In the genomic region with DNA sequence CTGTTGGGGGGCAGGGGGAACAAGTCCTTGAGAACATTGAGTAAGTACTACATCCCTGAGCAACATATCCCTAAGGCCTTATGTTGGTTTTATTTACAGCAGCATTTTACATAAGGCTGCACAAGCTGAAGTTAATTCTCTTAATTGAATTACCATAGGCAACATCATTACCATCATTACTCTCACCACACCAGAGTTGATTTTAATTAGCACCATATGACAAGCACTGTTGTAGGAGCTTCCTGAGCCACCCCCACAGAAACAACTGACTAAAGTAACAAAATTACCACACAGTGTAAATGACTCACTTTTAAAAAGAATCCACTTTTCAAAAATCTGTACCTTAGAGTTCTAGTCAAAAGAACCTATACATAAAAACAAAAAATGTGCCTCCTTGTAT, we compare ENCODE assay signal across 19 mouse cellular contexts.
A peak's percentile ranks its signal among the peaks of the same experiment; 100 is the strongest.
DNase-seq lines count a peak whose midpoint lies in the region; ATAC-seq lines count a peak whose summit lies in the region.
"Had no signal": no experiment of that assay in that cellular context is flagged by ENCODE, and none has a peak within 500 bp of the region (broad histone marks: within the 10 kb centered on the region; RNA-seq: fewer than 3 reads in every experiment).

No protein-coding gene starts in this region.

- H3K27me3 ChIP-seq in hindbrain, embryonic 14.5 days (ENCODE audit: control insufficient read depth, insufficient read depth, low read length), result no peaks in the 10 kb centered on the region
- no peaks in the 10 kb centered on the region for H3K27me3 ChIP-seq in hindbrain, embryonic 13.5 days
- H3K27me3 ChIP-seq in neural tube, embryonic 14.5 days (ENCODE audit: control insufficient read depth, insufficient read depth, low read length), result no peaks in the 10 kb centered on the region
- no peaks in the 10 kb centered on the region for H3K27me3 ChIP-seq in neural tube, embryonic 15.5 days (replicated peaks)
- H3K27me3 ChIP-seq in forebrain, embryonic 13.5 days, result no peaks in the 10 kb centered on the region
- H3K27me3 ChIP-seq: embryonic facial prominence, embryonic 12.5 days had no signal

- no peak overlapping the region for H3K9ac ChIP-seq in hindbrain, embryonic 14.5 days
- H3K9ac ChIP-seq in hindbrain, embryonic 13.5 days, result no peak overlapping the region
- H3K9ac ChIP-seq in neural tube, embryonic 14.5 days (replicated peaks; ENCODE audit: low read depth, low read length), result no peak overlapping the region
- no peak overlapping the region for H3K9ac ChIP-seq in neural tube, embryonic 15.5 days (replicated peaks)
- no peak overlapping the region for H3K9ac ChIP-seq in forebrain, embryonic 13.5 days
- H3K9ac ChIP-seq: embryonic facial prominence, embryonic 12.5 days had no signal

- H3K4me3 ChIP-seq in hindbrain, embryonic 14.5 days (replicated peaks; ENCODE audit: low read length), result no peak overlapping the region
- no peak overlapping the region for H3K4me3 ChIP-seq in hindbrain, embryonic 13.5 days
- H3K4me3 ChIP-seq in neural tube, embryonic 14.5 days (ENCODE audit: low read depth, low read length), result no peak overlapping the region
- H3K4me3 ChIP-seq in neural tube, embryonic 15.5 days (replicated peaks), result no peak overlapping the region
- H3K4me3 ChIP-seq in forebrain, embryonic 13.5 days, result no peak overlapping the region
- H3K4me3 ChIP-seq: embryonic facial prominence, embryonic 10.5 days; embryonic facial prominence, embryonic 12.5 days had no signal

- no peaks in the 10 kb centered on the region for H3K4me1 ChIP-seq in hindbrain, embryonic 14.5 days (replicated peaks; ENCODE audit: control insufficient read depth, insufficient read depth, low read length)
- no peaks in the 10 kb centered on the region for H3K4me1 ChIP-seq in hindbrain, embryonic 13.5 days (replicated peaks)
- no peaks in the 10 kb centered on the region for H3K4me1 ChIP-seq in neural tube, embryonic 14.5 days (ENCODE audit: control insufficient read depth, insufficient read depth, low read length)
- no peaks in the 10 kb centered on the region for H3K4me1 ChIP-seq in neural tube, embryonic 15.5 days
- H3K4me1 ChIP-seq in forebrain, embryonic 13.5 days, result no peaks in the 10 kb centered on the region
- H3K4me1 ChIP-seq: embryonic facial prominence, embryonic 10.5 days; embryonic facial prominence, embryonic 12.5 days had no signal

- no peak overlapping the region for H3K27ac ChIP-seq in hindbrain, embryonic 14.5 days
- H3K27ac ChIP-seq in hindbrain, embryonic 13.5 days, result no peak overlapping the region
- H3K27ac ChIP-seq in neural tube, embryonic 14.5 days (ENCODE audit: low read depth, low read length), result no peak overlapping the region
- H3K27ac ChIP-seq in neural tube, embryonic 15.5 days (replicated peaks), result no peak overlapping the region
- no peak overlapping the region for H3K27ac ChIP-seq in forebrain, embryonic 13.5 days
- H3K27ac ChIP-seq: embryonic facial prominence, embryonic 10.5 days; embryonic facial prominence, embryonic 12.5 days had no signal

- H3K4me2 ChIP-seq in hindbrain, embryonic 14.5 days (replicated peaks), result no peak overlapping the region
- no peak overlapping the region for H3K4me2 ChIP-seq in hindbrain, embryonic 13.5 days
- H3K4me2 ChIP-seq in neural tube, embryonic 14.5 days (ENCODE audit: low read depth, low read length), result no peak overlapping the region
- H3K4me2 ChIP-seq in neural tube, embryonic 15.5 days, result no peak overlapping the region
- no peak overlapping the region for H3K4me2 ChIP-seq in forebrain, embryonic 13.5 days
- H3K4me2 ChIP-seq: embryonic facial prominence, embryonic 12.5 days had no signal

- peak; percentile 37; the same call in 1 of the 2 replicates for ATAC-seq in hindbrain, embryonic 14.5 days (ENCODE audit: low FRiP score)
- no peak for ATAC-seq in hindbrain, embryonic 13.5 days (ENCODE audit: low FRiP score)
- ATAC-seq in neural tube, embryonic 14.5 days (ENCODE audit: low read depth), result peak; percentile 69
- peak; percentile 28; the same call in 1 of the 2 replicates for ATAC-seq in neural tube, embryonic 15.5 days (ENCODE audit: low FRiP score)
- ATAC-seq in forebrain, embryonic 13.5 days, result no peak
- ATAC-seq: forebrain, embryonic 14.5 days; forebrain, embryonic 16.5 days had no signal

- no peak for DNase-seq in hindbrain, embryonic 14.5 days (ENCODE audit: low spot score)
- no peak for DNase-seq in neural tube, embryonic 10.5 days (ENCODE audit: extremely low spot score, low spot score)
- DNase-seq in right cerebral cortex, postnatal 14 days, result no peak
- DNase-seq: adrenal gland, adult 2 months; adrenal gland, postnatal 10 days; adrenal gland, postnatal 25 days; cerebellum, adult 11-12 months; cerebellum, adult 2 months; cerebellum, adult 9-10 months; cerebellum, postnatal 10 days; cerebellum, postnatal 25 days had no signal

- no peaks in the 10 kb centered on the region for H3K9me3 ChIP-seq in hindbrain, embryonic 14.5 days (ENCODE audit: control insufficient read depth, low read length)
- H3K9me3 ChIP-seq in hindbrain, embryonic 13.5 days, result no peaks in the 10 kb centered on the region
- no peaks in the 10 kb centered on the region for H3K9me3 ChIP-seq in neural tube, embryonic 14.5 days (ENCODE audit: control insufficient read depth, low read length)
- H3K9me3 ChIP-seq in neural tube, embryonic 15.5 days (replicated peaks), result no peaks in the 10 kb centered on the region
- H3K9me3 ChIP-seq in forebrain, embryonic 13.5 days (replicated peaks), result no peaks in the 10 kb centered on the region
- H3K9me3 ChIP-seq: embryonic facial prominence, embryonic 10.5 days; embryonic facial prominence, embryonic 12.5 days had no signal

- peaks cover 81% of the 10 kb centered on the region for H3K36me3 ChIP-seq in hindbrain, embryonic 14.5 days (replicated peaks; ENCODE audit: control insufficient read depth, insufficient read depth)
- peaks cover 64% of the 10 kb centered on the region for H3K36me3 ChIP-seq in hindbrain, embryonic 13.5 days
- H3K36me3 ChIP-seq in neural tube, embryonic 14.5 days (ENCODE audit: control insufficient read depth, insufficient read depth, low read length), result peaks cover 34% of the 10 kb centered on the region
- H3K36me3 ChIP-seq in neural tube, embryonic 15.5 days, result peaks cover 52% of the 10 kb centered on the region
- peaks cover 73% of the 10 kb centered on the region for H3K36me3 ChIP-seq in forebrain, embryonic 13.5 days (ENCODE audit: poor library complexity, severe bottlenecking)

Comparison
In these comparisons a context has a peak if more than half of its experiments do, and no peak if none do; other contexts are left out.
1. ATAC-seq: peak in hindbrain, embryonic 14.5 days (single experiment), neural tube, embryonic 14.5 days (single experiment) and neural tube, embryonic 15.5 days (single experiment); none in hindbrain, embryonic 13.5 days (single experiment) and forebrain, embryonic 13.5 days (single experiment).